Mouse (Mus musculus) intestine, embryonic 16.5 days (tissue): ENCODE measurements at regions not wholly inside any gene's neighbourhood (a gene's known extent, or its start where the extent isn't known, plus 50 kb on each side); places are given as distances from the start of the nearest gene placed in this dataset.
A peak's percentile ranks its signal among the peaks of the same experiment; 100 is the strongest.

Experiments used
- ATAC-seq: fragments of 200-750 bp; cut with Nextera tagmentation; 2 replicates; pipeline ENCODE4 v1.8.0; 2017; ENCODE audit warnings: moderate TSS enrichment, moderate library complexity
- H3K27ac ChIP-seq: fragments of 300-500 bp; sonication (generic); 2 replicates; pipeline ENCODE4 v1.5.1; 2014; ENCODE audit warnings: mild to moderate bottlenecking, low read length
- H3K27me3 ChIP-seq: fragments of 300-500 bp; sonication (generic); replicated peaks from 2 replicates; pipeline ENCODE4 v1.6.1; 2014; ENCODE audit warnings: low read length, control low read depth, mixed read lengths; ENCODE audit not compliant: control insufficient read depth, insufficient read depth
- H3K36me3 ChIP-seq: fragments of 300-500 bp; sonication (generic); 2 replicates; pipeline ENCODE4 v1.6.1; 2014; ENCODE audit warnings: low read length, control low read depth; ENCODE audit not compliant: control insufficient read depth, insufficient read depth
- H3K4me1 ChIP-seq: fragments of 300-500 bp; sonication (generic); 2 replicates; pipeline ENCODE4 v1.6.1; 2014; ENCODE audit warnings: low read length, control low read depth, mixed read lengths; ENCODE audit not compliant: control insufficient read depth, insufficient read depth
- H3K4me2 ChIP-seq: fragments of 300-500 bp; sonication (generic); 2 replicates; pipeline ENCODE4 v1.6.1; 2014; ENCODE audit warnings: low read depth, low read length, control low read depth
- H3K4me3 ChIP-seq: fragments of 300-500 bp; sonication (generic); 2 replicates; pipeline ENCODE4 v1.5.1; 2014; ENCODE audit warnings: mild to moderate bottlenecking, low read length
- H3K9ac ChIP-seq: fragments of 300-500 bp; sonication (generic); 2 replicates; pipeline ENCODE4 v1.6.1; 2014; ENCODE audit warnings: low read depth, low read length
- H3K9me3 ChIP-seq: fragments of 300-500 bp; sonication (generic); 2 replicates; pipeline ENCODE4 v1.6.1; 2016; ENCODE audit warnings: low read length, control low read depth; ENCODE audit not compliant: control insufficient read depth
- WGBS: fragments of 180-500 bp; shearing (Covaris S2); extraction: QIAGEN DNeasy Blood & Tissue Kit; methylation state at CpG from one replicate; pipeline ENCODE4 v1.1.7; 2014; 5-methylcytosine and 5-hydroxymethylcytosine counted together

- H3K27ac ChIP-seq, result no peak overlapping the region
- no peak overlapping the region for H3K9ac ChIP-seq
- H3K36me3 ChIP-seq, result no peaks in the 10 kb centered on the region
- H3K4me2 ChIP-seq, result no peak overlapping the region
- H3K9me3 ChIP-seq, result no peaks in the 10 kb centered on the region
- no peak for ATAC-seq
- no peaks in the 10 kb centered on the region for H3K27me3 ChIP-seq
- H3K4me3 ChIP-seq, result no peak overlapping the region
- no peaks in the 10 kb centered on the region for H3K4me1 ChIP-seq
- 78% methylated on average over 2 of the region's 2 CpGs for WGBS
Measured at GRCm38 (mm10) chr16:12731588-12731987, 377.9 kb upstream of the Ercc4 start.

GRCm38 (mm10) chr16:12742472-12742871 is 367.0 kb upstream of the Ercc4 start:
- Histone ChIP-seq H3K36me3 (no peaks in the 10 kb centered on the region), H3K27me3 (no peaks in the 10 kb centered on the region), H3K4me3 (no peak overlapping the region), H3K4me2 (no peak overlapping the region), H3K9me3 (no peaks in the 10 kb centered on the region), H3K4me1 (no peaks in the 10 kb centered on the region), H3K27ac (no peak overlapping the region), H3K9ac (no peak overlapping the region)
- ATAC-seq, result no peak

- Histone ChIP-seq H3K9me3 (no peaks in the 10 kb centered on the region), H3K9ac (no peak overlapping the region), H3K4me2 (no peak overlapping the region), H3K27ac (no peak overlapping the region), H3K27me3 (no peaks in the 10 kb centered on the region), H3K4me3 (no peak overlapping the region), H3K36me3 (no peaks in the 10 kb centered on the region), H3K4me1 (no peaks in the 10 kb centered on the region)
- 84% methylated on average over 3 of the region's 3 CpGs for WGBS
- peak; percentile 82 for ATAC-seq
Measured at GRCm38 (mm10) chr16:12753181-12753580, 356.3 kb upstream of the Ercc4 start.

GRCm38 (mm10) chr16:12754361-12754760 is 355.1 kb upstream of the Ercc4 start:
- no peaks in the 10 kb centered on the region for H3K4me1 ChIP-seq
- H3K27me3 ChIP-seq, result no peaks in the 10 kb centered on the region
- ATAC-seq, result no peak
- no peak overlapping the region for H3K27ac ChIP-seq
- H3K36me3 ChIP-seq, result no peaks in the 10 kb centered on the region
- no peak overlapping the region for H3K4me2 ChIP-seq
- H3K9me3 ChIP-seq, result no peaks in the 10 kb centered on the region
- H3K9ac ChIP-seq, result no peak overlapping the region
- H3K4me3 ChIP-seq, result no peak overlapping the region

- 83% methylated on average over 4 of the region's 4 CpGs for WGBS
- ATAC-seq, result no peak
Measured at GRCm38 (mm10) chr16:12758594-12758993, 350.9 kb upstream of the Ercc4 start.

GRCm38 (mm10) chr16:12764166-12764565 is 345.3 kb upstream of the Ercc4 start:
- Histone ChIP-seq H3K4me1 (no peaks in the 10 kb centered on the region), H3K9ac (no peak overlapping the region), H3K36me3 (no peaks in the 10 kb centered on the region), H3K27me3 (no peaks in the 10 kb centered on the region), H3K4me2 (no peak overlapping the region), H3K27ac (no peak overlapping the region), H3K9me3 (no peaks in the 10 kb centered on the region), H3K4me3 (no peak overlapping the region)
- 94% methylated on average over 1 of the region's 1 CpGs for WGBS
- no peak for ATAC-seq

More at GRCm38 (mm10) chr16:12758594-12758993, 350.9 kb upstream of the Ercc4 start:
- H3K36me3 ChIP-seq, result no peaks in the 10 kb centered on the region
- no peak overlapping the region for H3K4me2 ChIP-seq
- no peaks in the 10 kb centered on the region for H3K27me3 ChIP-seq
- H3K4me3 ChIP-seq, result no peak overlapping the region
- H3K9ac ChIP-seq, result no peak overlapping the region
- no peaks in the 10 kb centered on the region for H3K9me3 ChIP-seq
- H3K4me1 ChIP-seq, result no peaks in the 10 kb centered on the region
- H3K27ac ChIP-seq, result no peak overlapping the region

- Histone ChIP-seq H3K4me1 (no peaks in the 10 kb centered on the region), H3K27me3 (no peaks in the 10 kb centered on the region), H3K9me3 (no peaks in the 10 kb centered on the region), H3K27ac (no peak overlapping the region), H3K36me3 (no peaks in the 10 kb centered on the region), H3K4me2 (no peak overlapping the region), H3K4me3 (no peak overlapping the region), H3K9ac (no peak overlapping the region)
- no peak for ATAC-seq
- 88% methylated on average over 1 of the region's 1 CpGs for WGBS
Measured at GRCm38 (mm10) chr16:12764608-12765007, 344.9 kb upstream of the Ercc4 start.

GRCm38 (mm10) chr16:12766846-12767245 is 342.6 kb upstream of the Ercc4 start:
- Histone ChIP-seq H3K36me3 (no peaks in the 10 kb centered on the region), H3K27me3 (no peaks in the 10 kb centered on the region), H3K9ac (no peak overlapping the region), H3K9me3 (no peaks in the 10 kb centered on the region), H3K4me1 (no peaks in the 10 kb centered on the region), H3K27ac (no peak overlapping the region), H3K4me2 (no peak overlapping the region), H3K4me3 (no peak overlapping the region)
- no peak for ATAC-seq
- WGBS, result 89% methylated on average over 7 of the region's 7 CpGs

GRCm38 (mm10) chr16:12768161-12768895 is 341.2 kb upstream of the Ercc4 start:
- Histone ChIP-seq H3K36me3 (no peaks in the 10 kb centered on the region), H3K4me3 (no peak overlapping the region), H3K27ac (no peak overlapping the region), H3K9me3 (no peaks in the 10 kb centered on the region), H3K27me3 (no peaks in the 10 kb centered on the region), H3K9ac (no peak overlapping the region), H3K4me1 (no peaks in the 10 kb centered on the region), H3K4me2 (no peak overlapping the region)
- WGBS, result 86% methylated on average over 2 of the region's 2 CpGs
- no peak for ATAC-seq

- no peak for ATAC-seq
- no peaks in the 10 kb centered on the region for H3K36me3 ChIP-seq
- H3K4me1 ChIP-seq, result no peaks in the 10 kb centered on the region
- WGBS, result 82% methylated on average over 5 of the region's 5 CpGs
- no peaks in the 10 kb centered on the region for H3K9me3 ChIP-seq
- no peaks in the 10 kb centered on the region for H3K27me3 ChIP-seq
- H3K4me3 ChIP-seq, result no peak overlapping the region
- H3K4me2 ChIP-seq, result no peak overlapping the region
- H3K27ac ChIP-seq, result no peak overlapping the region
- H3K9ac ChIP-seq, result no peak overlapping the region
Measured at GRCm38 (mm10) chr16:12770482-12770881, 339.0 kb upstream of the Ercc4 start.
